Mouse (Mus musculus) bone marrow macrophage, adult 2 months (primary cell): ENCODE measurements around the gene Pbx1. TPM values are rescaled to one million over a fixed set of nuclear protein-coding genes. Genes with fewer than 3 reads are reported as not detected.

ENCODE experiments used
- H3K27ac ChIP-seq: 2 replicates; pipeline ENCODE4 v1.5.1; 2012; ENCODE audit warnings: low read depth, low read length; ENCODE audit not compliant: insufficient read depth
- H3K4me1 ChIP-seq: 2 replicates; pipeline ENCODE4 v1.6.1; 2012; ENCODE audit warnings: low read length; ENCODE audit not compliant: control insufficient read depth, insufficient read depth
- H3K4me3 ChIP-seq: 2 replicates; pipeline ENCODE4 v1.5.1; 2012; ENCODE audit warnings: mild to moderate bottlenecking, low read length, moderate library complexity; ENCODE audit not compliant: insufficient read depth
- CTCF ChIP-seq: IDR thresholded peaks from 2 replicates; pipeline ENCODE4 v1.5.1; 2012; ENCODE audit warnings: low read depth, mild to moderate bottlenecking, low read length, moderate library complexity
- POLR2A ChIP-seq: IDR thresholded peaks from 2 replicates; pipeline ENCODE4 v1.6.1; 2012; ENCODE audit warnings: mild to moderate bottlenecking, low read depth, low read length, borderline replicate concordance
- polyA plus RNA-seq: library from polyadenylated mRNA; stranded (reverse); fragments of >200 nt; gene quantifications from 2 replicates; pipeline ENCODE4 v1.2.4, GENCODE M21; 2012; ENCODE audit not compliant: missing spikeins, insufficient read depth, insufficient read length

Pbx1 gene
- polyA plus RNA-seq, 1 experiment, result 7.1 TPM

DNA sequence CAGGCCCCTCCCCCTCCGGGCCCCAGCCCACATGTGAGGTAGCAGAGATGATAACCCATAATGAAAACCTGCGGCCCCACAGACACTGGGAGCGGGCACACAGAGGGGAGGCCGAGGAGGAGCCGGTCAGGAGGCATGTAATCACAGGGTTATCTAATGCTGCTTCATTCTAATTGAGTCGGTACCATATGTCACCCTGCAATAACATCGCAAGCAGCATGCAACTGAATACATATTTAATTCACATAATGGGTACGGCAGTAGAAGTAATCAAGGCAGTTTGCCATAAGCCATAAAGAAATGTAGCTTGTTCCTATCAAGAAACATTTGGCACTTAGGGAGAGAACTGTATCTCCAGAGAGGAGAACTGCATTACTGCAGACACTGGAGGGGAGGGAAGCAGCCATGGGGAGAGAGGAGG, 123.0 kb downstream of the Pbx1 start:
- Histone ChIP-seq H3K4me1 (no peaks in the 10 kb centered on the region), H3K27ac (no peak overlapping the region), H3K4me3 (no peak overlapping the region)
- no peak for TF ChIP-seq CTCF
- TF ChIP-seq POLR2A, result no peak

GRCm38 (mm10) chr1:168307275-168308182, 124.5 kb downstream of the Pbx1 start:
- no peak overlapping the region for H3K4me3 ChIP-seq
- H3K4me1 ChIP-seq, result no peaks in the 10 kb centered on the region
- no peak for TF ChIP-seq CTCF
- TF ChIP-seq POLR2A, result no peak
- H3K27ac ChIP-seq, result no peak overlapping the region

DNA sequence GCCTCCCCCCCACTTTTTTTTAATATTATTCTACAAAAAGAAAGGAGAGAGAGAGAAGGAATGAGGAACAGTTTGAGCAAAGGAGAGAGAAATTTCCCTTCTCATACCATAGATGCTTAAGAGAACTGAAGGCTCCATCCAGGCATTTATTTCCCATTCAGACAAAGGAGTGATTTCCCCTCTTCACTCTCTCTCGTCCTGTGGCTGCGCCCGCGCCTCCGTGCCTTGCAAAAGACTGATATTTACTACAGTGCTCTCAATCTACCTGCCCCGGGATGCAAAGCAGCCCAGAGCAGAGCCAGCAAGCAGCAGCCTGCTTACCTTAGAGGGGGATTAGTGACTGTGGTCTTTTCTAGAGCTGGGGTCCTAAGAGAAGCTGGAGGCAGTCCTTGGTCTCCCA, 131.6 kb downstream of the Pbx1 start:
- Histone ChIP-seq H3K27ac (no peak overlapping the region), H3K4me3 (no peak overlapping the region), H3K4me1 (no peaks in the 10 kb centered on the region)
- TF ChIP-seq CTCF (no peak), POLR2A (no peak)

DNA sequence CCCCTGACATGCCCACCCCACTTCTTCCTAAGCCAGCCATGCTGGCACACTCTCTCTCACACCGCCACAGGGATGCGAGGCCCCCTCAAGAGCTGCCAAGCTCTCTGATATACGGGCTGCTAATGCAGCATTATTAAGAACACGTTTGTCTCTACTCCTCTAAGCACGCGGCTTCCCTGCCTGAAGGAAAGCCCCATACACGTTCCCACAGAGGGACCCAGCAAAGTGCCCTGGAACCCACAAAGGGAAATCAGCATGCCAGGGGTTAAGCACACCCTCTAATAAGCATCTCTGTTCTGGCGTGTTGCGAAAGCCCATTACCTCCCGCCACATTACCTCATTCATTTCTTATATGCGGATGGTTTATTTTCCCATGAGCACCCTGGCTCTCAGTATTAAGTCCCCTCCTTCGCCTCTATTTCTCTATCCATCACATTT, 132.1 kb downstream of the Pbx1 start:
- TF ChIP-seq CTCF, result no peak
- TF ChIP-seq POLR2A, result no peak
- no peaks in the 10 kb centered on the region for H3K4me1 ChIP-seq
- H3K27ac ChIP-seq, result no peak overlapping the region
- no peak overlapping the region for H3K4me3 ChIP-seq

- Histone ChIP-seq H3K4me3 (no peak overlapping the region), H3K27ac (no peak overlapping the region), H3K4me1 (no peaks in the 10 kb centered on the region)
- TF ChIP-seq POLR2A, result no peak
Observed at GRCm38 (mm10) chr1:168299181-168299580, 132.9 kb downstream of the Pbx1 start.

GRCm38 (mm10) chr1:168296290-168296689, 135.8 kb downstream of the Pbx1 start:
- H3K4me3 ChIP-seq, result no peak overlapping the region
- H3K4me1 ChIP-seq, result no peaks in the 10 kb centered on the region
- no peak overlapping the region for H3K27ac ChIP-seq
- no peak for TF ChIP-seq CTCF

GRCm38 (mm10) chr1:168295782-168296181, 136.3 kb downstream of the Pbx1 start:
- no peak for TF ChIP-seq CTCF
- no peak for TF ChIP-seq POLR2A
- H3K4me1 ChIP-seq, result no peaks in the 10 kb centered on the region
- no peak overlapping the region for H3K4me3 ChIP-seq
- H3K27ac ChIP-seq, result no peak overlapping the region

GRCm38 (mm10) chr1:168293673-168294072, 138.4 kb downstream of the Pbx1 start:
- Histone ChIP-seq H3K4me1 (no peaks in the 10 kb centered on the region), H3K4me3 (no peak overlapping the region), H3K27ac (no peak overlapping the region)
- TF ChIP-seq CTCF, result no peak
- no peak for TF ChIP-seq POLR2A

GRCm38 (mm10) chr1:168292106-168292505, 140.0 kb downstream of the Pbx1 start:
- H3K4me3 ChIP-seq, result no peak overlapping the region
- H3K4me1 ChIP-seq, result no peaks in the 10 kb centered on the region
- no peak for TF ChIP-seq POLR2A
- TF ChIP-seq CTCF, result no peak
- H3K27ac ChIP-seq, result no peak overlapping the region

DNA sequence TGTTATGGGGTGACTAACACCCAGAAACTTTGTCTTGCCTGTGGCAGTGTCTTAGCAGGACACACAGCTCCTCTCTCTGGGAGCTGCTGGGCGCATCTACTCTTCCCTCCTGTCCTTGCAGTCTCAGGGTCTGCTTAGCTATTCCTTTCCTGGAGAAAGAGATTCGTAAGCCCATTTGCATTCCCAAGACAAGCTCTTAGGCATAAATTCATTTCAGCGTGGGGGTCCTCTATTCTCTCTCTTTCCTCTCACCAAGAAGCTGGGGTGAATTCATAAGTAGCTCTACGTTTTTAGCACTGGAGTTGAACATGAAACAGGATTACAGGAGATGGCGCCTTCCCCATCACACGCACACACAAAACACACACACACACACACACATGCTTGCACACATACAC, 140.4 kb downstream of the Pbx1 start:
- Histone ChIP-seq H3K4me1 (no peaks in the 10 kb centered on the region), H3K27ac (no peak overlapping the region)
- TF ChIP-seq POLR2A, result no peak
- TF ChIP-seq CTCF, result no peak

DNA sequence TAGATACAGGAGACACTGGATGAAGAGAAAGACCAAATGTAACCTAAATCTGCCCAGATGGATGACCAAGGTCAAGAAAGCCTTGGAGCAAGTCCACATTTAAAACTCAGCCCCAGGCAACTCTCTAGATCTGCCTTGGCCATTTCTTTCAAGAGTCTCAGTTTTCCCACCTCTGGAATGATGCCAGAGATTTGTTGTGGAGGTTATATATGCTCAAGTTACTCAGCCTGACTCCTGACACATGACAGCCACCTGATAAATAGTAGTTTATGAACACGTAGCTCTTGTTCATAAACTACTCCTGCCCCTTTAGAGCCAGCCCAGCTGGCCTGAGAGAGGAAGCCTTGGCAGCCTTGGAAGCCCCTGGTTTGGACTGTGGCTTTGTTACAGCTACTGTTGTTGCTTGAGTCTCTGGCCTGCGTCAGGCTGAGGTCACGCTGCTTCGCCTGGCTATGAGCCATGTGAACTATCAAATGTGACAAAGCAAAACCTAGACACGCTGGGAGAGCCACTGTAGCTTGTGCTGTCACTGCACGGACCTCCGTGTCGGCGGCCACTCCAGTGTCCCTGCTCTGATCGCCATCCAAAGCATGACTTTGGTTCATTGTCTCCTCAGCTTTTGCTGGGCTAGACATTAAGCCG, 140.9 kb downstream of the Pbx1 start:
- Histone ChIP-seq H3K4me1 (no peaks in the 10 kb centered on the region), H3K27ac (no peak overlapping the region), H3K4me3 (no peak overlapping the region)
- no peak for TF ChIP-seq POLR2A
- TF ChIP-seq CTCF, result no peak

More for the DNA sequence above, 140.4 kb downstream of the Pbx1 start:
- H3K4me3 ChIP-seq, result no peak overlapping the region
